Comparison of ENCODE assay signal across 21 mouse cellular contexts in the genomic region with DNA sequence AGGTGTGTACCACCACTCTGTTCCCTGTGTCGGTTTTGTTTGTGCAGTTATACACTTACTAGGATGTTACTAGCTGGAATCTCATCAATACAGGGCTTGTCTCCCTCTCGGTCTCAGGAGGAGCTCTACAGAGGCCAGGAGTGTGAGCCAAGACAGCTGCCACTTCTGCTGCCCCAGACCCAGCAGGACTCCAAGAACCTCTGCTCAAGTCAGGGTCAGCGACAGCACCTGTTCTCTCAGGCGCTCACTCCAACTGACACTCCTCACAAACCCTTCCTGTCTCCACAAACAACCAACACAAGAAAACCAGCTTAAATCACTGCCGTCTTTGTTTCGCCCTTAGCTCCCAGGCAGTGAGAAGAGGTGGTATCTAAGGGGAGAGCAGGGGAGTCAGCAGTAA. TPM values are rescaled to one million over a fixed set of nuclear protein-coding genes. Genes with fewer than 3 reads are reported as not detected.
"Had no signal": no experiment of that assay in that cellular context is flagged by ENCODE, and none has a peak within 500 bp of the region (broad histone marks: within the 10 kb centered on the region; RNA-seq: fewer than 3 reads in every experiment).

No protein-coding gene starts in this region.

- DNase-seq: lung, adult 18-20 months; lung, embryonic 14.5 days; lung, postnatal 10 days; lung, postnatal 4 days; midbrain, embryonic 14.5 days; right cerebral cortex, postnatal 14 days; spleen, adult 18-20 months; thymus, adult 18-20 months; thymus, postnatal 25 days; thymus, postnatal 4 days had no signal

- H3K9ac ChIP-seq: lung, embryonic 14.5 days; midbrain, embryonic 12.5 days; neural tube, embryonic 12.5 days had no signal

- H3K27ac ChIP-seq: midbrain, embryonic 10.5 days; midbrain, embryonic 12.5 days; neural tube, embryonic 12.5 days had no signal

- H3K4me3 ChIP-seq: midbrain, embryonic 10.5 days; midbrain, embryonic 12.5 days; neural tube, embryonic 12.5 days had no signal

- H3K4me1 ChIP-seq: midbrain, embryonic 12.5 days had no signal

- ATAC-seq: midbrain, embryonic 16.5 days had no signal

- H3K9me3 ChIP-seq: midbrain, embryonic 10.5 days; midbrain, embryonic 12.5 days; neural tube, embryonic 12.5 days had no signal

- H3K27me3 ChIP-seq: midbrain, embryonic 12.5 days; neural tube, embryonic 12.5 days had no signal

- H3K4me2 ChIP-seq: lung, embryonic 14.5 days; midbrain, embryonic 12.5 days; neural tube, embryonic 12.5 days had no signal

RNA-seq across cellular contexts. Expression of gene Hspb9, which starts 15.0 kb away (rescaled TPM):
- total RNA-seq: megakaryocyte, adult 5-6 weeks; megakaryocyte-erythroid progenitor cell, adult 5-6 weeks; neutrophil, adult 5-6 weeks had no signal
- polyA plus RNA-seq: lung, embryonic 16.5 days; midbrain, embryonic 16.5 days; neural tube, embryonic 12.5 days; neural tube, embryonic 14.5 days; small intestine, adult 2 months had no signal

RNA-seq across cellular contexts. Expression of gene Kcnh4, which starts 31.1 kb away (rescaled TPM):
- total RNA-seq: megakaryocyte, adult 5-6 weeks; megakaryocyte-erythroid progenitor cell, adult 5-6 weeks had no signal
- polyA plus RNA-seq: liver, embryonic 16.5 days; lung, embryonic 14.5 days; lung, embryonic 16.5 days had no signal
